8 mouse cellular contexts compared by ENCODE assay signal in genomic region chr8:121104049-121104818, GRCm38 (mm10). TPM values are rescaled to one million over a fixed set of nuclear protein-coding genes. Genes with fewer than 3 reads are reported as not detected.
DNase-seq lines count a peak whose midpoint lies in the region; ATAC-seq and TF ChIP-seq lines count a peak whose summit lies in the region.

No protein-coding gene starts in this region.

- no peak overlapping the region for H3K27ac ChIP-seq in neural tube, embryonic 11.5 days (ENCODE audit: low read depth, low read length)

- H3K27me3 ChIP-seq in Patski: no peaks in the 10 kb centered on the region
- H3K27me3 ChIP-seq in neural tube, embryonic 11.5 days (ENCODE audit: control insufficient read depth, insufficient read depth, low read length): no peaks in the 10 kb centered on the region

- H3K36me3 ChIP-seq in neural tube, embryonic 11.5 days (ENCODE audit: control insufficient read depth, insufficient read depth, low read length): peaks cover 16% of the 10 kb centered on the region

- H3K4me1 ChIP-seq in neural tube, embryonic 11.5 days (ENCODE audit: control insufficient read depth, insufficient read depth, low read length): peaks cover 8% of the 10 kb centered on the region

- intact Hi-C loops in left cerebral cortex, postnatal 36 days (cut with DNase I): no loop called here

- CTCF ChIA-PET in Patski (lab: Charles Lee): interaction anchor here (0.9 to 2.7 kb wide), 5 partner anchors 9 to 409 kb away, joined by 3 to 7 read pairs (median 3); partner anchors contain the start of gene Foxc2

- in situ Hi-C loops in Patski (cut with MboI; ENCODE audit: low pct_unique_long_range_greater_than_20kb): no loop called here

- DNase-seq in 3134 (ENCODE audit: extremely low read depth, insufficient read length, low spot score): peak; percentile 47
- DNase-seq in Patski (ENCODE audit: low read depth, low spot score): no peak
- peak; percentile 74 to 84 for DNase-seq in cerebellum, postnatal 25 days
- DNase-seq in gastrocnemius, adult 8-10 months (ENCODE audit: low spot score in 2 of 2): peak; percentile 30 to 37
- DNase-seq in kidney, adult 11 months: peak; percentile 58
- DNase-seq in left cerebral cortex, postnatal 36 days (ENCODE audit: low spot score in 2 of 2): peak; percentile 53 to 59
- peak; percentile 85 for DNase-seq in neural tube, embryonic 11.5 days (ENCODE audit: low spot score)
- DNase-seq in thymus, adult 18-20 months: peak; percentile 35 to 37

- ATAC-seq in Patski: peak; percentile 24
- 0 out of 2 replicates have a peak, but pooled peaks have one; percentile 19 for ATAC-seq in neural tube, embryonic 11.5 days (ENCODE audit: insufficient read depth, low FRiP score, low TSS enrichment)

- no peaks in the 10 kb centered on the region for H3K9me3 ChIP-seq in neural tube, embryonic 11.5 days (ENCODE audit: control insufficient read depth, low read length)

- TF ChIP-seq CTCF in Patski (IDR thresholded peaks at IDR 0.05): no peak

- WGBS in neural tube, embryonic 11.5 days: 50% methylated on average over 17 of the region's 17 CpGs

- H3K4me2 ChIP-seq in neural tube, embryonic 11.5 days (ENCODE audit: low read depth): no peak overlapping the region

- no peak overlapping the region for H3K4me3 ChIP-seq in neural tube, embryonic 11.5 days (ENCODE audit: low read depth, low read length)

- POLR2A ChIA-PET in Patski (lab: Charles Lee): no interaction called here

- no peak overlapping the region for H3K9ac ChIP-seq in neural tube, embryonic 11.5 days (ENCODE audit: low read length)

RNA-seq across cellular contexts. Expression of gene Mthfsd, which starts 4.0 kb away (rescaled TPM):
- 62.0 TPM for polyA plus RNA-seq in Patski (2021)
- 10 to 100 TPM; 11.8 to 14.2 (median 13.2) TPM for total RNA-seq in gastrocnemius, adult 8-10 months (2022)
- 10 to 100 TPM; 39.1 to 41.1 TPM for total RNA-seq in left cerebral cortex, postnatal 36 days (2021)
- 56.9 and 63.7 TPM in 2 replicates for polyA plus RNA-seq in neural tube, embryonic 11.5 days (2014; fragmentation: Nextera tagmentation; extraction: Ambion mirVana)

RNA-seq across cellular contexts. Expression of gene Foxc2, which starts 11.7 kb away (rescaled TPM):
- 2.1 TPM for polyA plus RNA-seq in Patski (2021)
- under 1 TPM in 3 of 4 experiments, not detected in 1; 0.10 to 0.16 (median 0.16) TPM for total RNA-seq in gastrocnemius, adult 8-10 months (2022)
- total RNA-seq in left cerebral cortex, postnatal 36 days (2021): 1 to 10 TPM; 1.2 to 3.1 TPM
- 15.4 and 15.5 TPM in 2 replicates for polyA plus RNA-seq in neural tube, embryonic 11.5 days (2014; fragmentation: Nextera tagmentation; extraction: Ambion mirVana)

RNA-seq across cellular contexts. Expression of gene Foxf1, which starts 20.0 kb away (rescaled TPM):
- 1.8 TPM for polyA plus RNA-seq in Patski (2021)
- total RNA-seq in gastrocnemius, adult 8-10 months (2022): under 1 TPM in 1 of 4 experiments, not detected in 3; 0.10 TPM
- total RNA-seq in left cerebral cortex, postnatal 36 days (2021): under 1 TPM; 0.70 to 0.94 TPM
- 2.6 and 6.1 TPM in 2 replicates for polyA plus RNA-seq in neural tube, embryonic 11.5 days (2014; fragmentation: Nextera tagmentation; extraction: Ambion mirVana)

RNA-seq across cellular contexts. Expression of gene Foxl1, which starts 23.5 kb away (rescaled TPM):
- 0.05 TPM for polyA plus RNA-seq in Patski (2021)
- total RNA-seq in gastrocnemius, adult 8-10 months (2022): under 1 TPM in 1 of 4 experiments, not detected in 3; 0.13 TPM
- under 1 TPM in 1 of 2 experiments, not detected in 1; 0.29 TPM for total RNA-seq in left cerebral cortex, postnatal 36 days (2021)
- polyA plus RNA-seq in neural tube, embryonic 11.5 days (2014; fragmentation: Nextera tagmentation; extraction: Ambion mirVana): 1.1 and 1.3 TPM in 2 replicates
